Mouse (Mus musculus) lung, embryonic 16.5 days (tissue): ENCODE data around the gene 1600014C23Rik. TPM values are rescaled to one million over a fixed set of nuclear protein-coding genes. Genes with fewer than 3 reads are reported as not detected.

Source experiments
- ATAC-seq: fragments of 200-750 bp; cut with Nextera tagmentation; 2 replicates; pipeline ENCODE4 v1.8.0; 2017; ENCODE audit warnings: low read depth, mild to moderate bottlenecking, moderate library complexity
- H3K27ac ChIP-seq: fragments of 300-500 bp; sonication (generic); 2 replicates; pipeline ENCODE4 v1.5.1; 2014; ENCODE audit warnings: mild to moderate bottlenecking, control low read depth, low read length
- H3K27me3 ChIP-seq: fragments of 300-500 bp; sonication (generic); 2 replicates; pipeline ENCODE4 v1.6.1; 2014; ENCODE audit warnings: low read depth, low read length, mixed read lengths; ENCODE audit not compliant: control insufficient read depth, insufficient read depth
- H3K36me3 ChIP-seq: fragments of 300-500 bp; sonication (generic); 2 replicates; pipeline ENCODE4 v1.6.1; 2014; ENCODE audit warnings: low read length; ENCODE audit not compliant: control insufficient read depth, insufficient read depth
- H3K4me1 ChIP-seq: fragments of 300-500 bp; sonication (generic); replicated peaks from 2 replicates; pipeline ENCODE4 v1.6.1; 2014; ENCODE audit warnings: low read length, mixed read lengths; ENCODE audit not compliant: control insufficient read depth, insufficient read depth
- H3K4me2 ChIP-seq: fragments of 300-500 bp; sonication (generic); 2 replicates; pipeline ENCODE4 v1.6.1; 2014; ENCODE audit warnings: low read depth, low read length, control low read depth
- H3K4me3 ChIP-seq: fragments of 300-500 bp; sonication (generic); 2 replicates; pipeline ENCODE4 v1.5.1; 2014; ENCODE audit warnings: mild to moderate bottlenecking, low read length, control low read depth
- H3K9ac ChIP-seq: fragments of 300-500 bp; sonication (generic); 2 replicates; pipeline ENCODE4 v1.6.1; 2014; ENCODE audit warnings: low read length, control low read depth
- H3K9me3 ChIP-seq: fragments of 300-500 bp; sonication (generic); 2 replicates; pipeline ENCODE4 v1.6.1; 2016; ENCODE audit warnings: low read length; ENCODE audit not compliant: control insufficient read depth
- WGBS: fragments of 180-500 bp; shearing (Covaris S2); extraction: QIAGEN DNeasy Blood & Tissue Kit; methylation state at CpG from one replicate; pipeline ENCODE4 v1.1.7; 2014; 5-methylcytosine and 5-hydroxymethylcytosine counted together
- polyA plus RNA-seq: library from polyadenylated mRNA; unstranded; fragments of >200 nt; fragmentation: Nextera tagmentation; extraction: Ambion mirVana; gene quantifications from 2 replicates; pipeline ENCODE4 v1.2.1, GENCODE M21; 2015

1600014C23Rik gene
- polyA plus RNA-seq, 1 experiment from 2014 or later, result not detected

DNA sequence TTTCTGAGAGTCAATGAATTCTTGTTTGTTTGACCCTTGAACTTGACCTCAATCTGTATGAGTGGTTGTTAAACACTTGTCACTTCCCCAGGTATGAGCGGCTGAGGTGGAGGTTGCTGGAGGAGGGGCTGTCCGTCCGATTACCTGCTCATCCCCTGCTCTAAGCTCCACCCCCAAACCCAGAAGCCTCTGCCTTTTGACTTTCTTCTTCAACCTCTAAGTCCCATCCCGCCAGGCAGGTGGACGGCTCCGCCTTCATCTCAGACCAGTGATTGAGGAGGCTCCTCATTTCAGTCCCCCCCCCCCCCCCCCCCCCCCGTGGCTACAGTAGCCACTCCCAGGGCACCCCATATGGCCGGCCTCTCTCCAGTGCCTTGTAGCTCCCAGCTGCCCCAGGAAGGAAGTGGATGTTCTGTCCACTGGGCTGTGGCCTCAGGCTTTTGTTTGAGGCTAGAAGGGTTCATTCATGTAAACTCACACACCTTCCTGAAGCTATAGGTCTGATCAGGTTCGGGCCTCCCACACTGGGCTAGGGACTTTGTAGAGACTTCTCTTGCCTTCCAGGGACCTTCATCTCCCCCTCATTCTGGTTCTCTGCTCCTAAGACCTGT lies 34.0 kb upstream of the 1600014C23Rik start:
- Histone ChIP-seq H3K9me3 (no peaks in the 10 kb centered on the region), H3K9ac (no peak overlapping the region; the same call in 1 of the 2 replicates), H3K4me2 (peak overlapping the region; percentile 42), H3K27me3 (no peaks in the 10 kb centered on the region), H3K4me1 (peaks cover 33% of the 10 kb centered on the region), H3K27ac (peak overlapping the region; percentile 93), H3K4me3 (peak overlapping the region; percentile 27), H3K36me3 (no peaks in the 10 kb centered on the region)
- peak; percentile 11; the same call in 1 of the 2 replicates for ATAC-seq
- WGBS, result 38% methylated on average over 7 of the region's 9 CpGs

DNA sequence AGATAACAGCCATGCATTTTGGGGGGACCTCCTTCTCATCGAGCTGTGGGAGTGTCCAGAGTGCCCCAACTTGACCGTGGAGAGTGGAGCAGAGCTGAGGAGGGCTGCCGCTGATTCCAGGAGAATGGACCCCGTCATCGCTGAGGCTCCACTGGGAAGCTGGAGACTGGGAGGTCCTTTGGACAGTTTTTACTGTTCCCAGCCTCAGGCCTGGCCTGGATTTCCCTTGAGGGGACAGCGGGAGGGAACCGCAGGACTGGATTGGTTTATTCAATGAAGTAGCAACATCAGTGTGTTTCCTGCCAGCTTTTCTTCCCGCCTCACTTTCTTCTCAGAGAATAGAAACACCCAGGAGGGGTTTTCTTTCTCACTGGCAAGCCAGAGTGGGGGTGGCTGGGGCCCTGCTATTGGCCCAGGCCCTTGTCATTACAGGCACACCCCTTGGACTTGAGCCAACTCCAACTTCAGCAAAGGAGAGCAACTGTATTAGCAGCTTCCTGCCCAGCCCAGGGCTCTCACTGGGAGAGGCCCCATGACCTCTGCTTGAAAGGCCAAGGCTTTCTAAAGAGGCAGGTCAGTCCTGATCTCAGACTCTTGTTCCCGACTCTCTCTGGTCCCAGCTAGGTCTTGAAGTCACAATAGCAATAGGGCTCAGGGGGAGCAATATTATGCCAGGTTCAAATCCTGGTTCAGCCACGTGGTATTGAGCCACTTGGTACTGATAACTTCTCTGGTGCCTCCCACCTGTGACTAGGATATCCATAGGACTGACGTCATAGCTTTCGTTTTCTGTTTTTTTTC lies 33.3 kb upstream of the 1600014C23Rik start:
- H3K4me3 ChIP-seq, result peak overlapping the region; percentile 27
- no peaks in the 10 kb centered on the region for H3K9me3 ChIP-seq
- no peaks in the 10 kb centered on the region for H3K36me3 ChIP-seq
- H3K9ac ChIP-seq, result peak overlapping the region; percentile 46
- H3K27ac ChIP-seq, result peak overlapping the region; percentile 93
- H3K4me1 ChIP-seq, result peaks cover 35% of the 10 kb centered on the region
- 2% methylated on average over 12 of the region's 12 CpGs for WGBS
- H3K4me2 ChIP-seq, result peak overlapping the region; percentile 42
- ATAC-seq, result peak; percentile 94
- no peaks in the 10 kb centered on the region for H3K27me3 ChIP-seq

DNA sequence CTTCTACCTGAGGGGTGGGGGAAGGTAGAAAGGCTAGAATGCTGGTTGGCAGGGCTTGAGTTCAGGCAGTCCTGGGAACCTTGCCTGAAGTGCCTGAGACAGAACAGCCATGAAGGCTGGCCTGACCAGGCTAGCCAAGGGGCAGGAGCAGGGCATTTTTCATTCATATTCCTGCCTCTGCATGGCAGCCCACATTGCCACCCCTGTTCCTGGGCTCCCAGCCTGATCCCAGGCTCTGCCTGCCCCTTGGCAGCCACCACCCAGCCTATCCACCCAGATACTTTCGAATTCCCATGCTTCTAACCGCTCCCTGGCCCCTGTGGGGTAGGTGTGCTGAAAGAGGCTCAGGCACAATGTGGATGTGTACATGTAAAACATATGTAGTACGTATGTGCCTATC lies 32.3 kb upstream of the 1600014C23Rik start:
- Histone ChIP-seq H3K9ac (no peak overlapping the region), H3K27ac (peak overlapping the region; percentile 93; the same call in 1 of the 2 replicates), H3K4me2 (no peak overlapping the region), H3K27me3 (no peaks in the 10 kb centered on the region), H3K36me3 (no peaks in the 10 kb centered on the region), H3K4me1 (peaks cover 42% of the 10 kb centered on the region), H3K4me3 (no peak overlapping the region), H3K9me3 (no peaks in the 10 kb centered on the region)
- WGBS, result 84% methylated on average over 3 of the region's 3 CpGs
- no peak for ATAC-seq

DNA sequence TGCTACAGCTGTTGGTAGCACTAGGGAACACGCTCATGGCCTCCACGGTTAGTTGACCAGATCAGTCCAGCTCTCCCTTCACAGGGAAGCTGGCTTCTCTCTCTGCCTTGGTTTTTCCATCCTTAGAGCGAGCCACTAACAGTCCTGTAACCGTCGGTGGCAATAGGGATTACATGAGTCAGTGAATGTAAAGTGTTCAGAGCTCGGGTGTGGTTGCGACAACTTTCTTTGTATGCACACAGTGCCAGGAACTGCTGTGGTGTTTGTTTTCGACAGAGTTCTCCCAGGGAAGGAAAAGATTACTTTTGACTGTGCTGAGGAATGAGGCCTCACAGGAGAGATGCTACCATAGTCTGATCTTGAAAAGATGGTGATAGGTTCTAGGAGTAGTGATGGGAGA lies 29.5 kb upstream of the 1600014C23Rik start:
- Histone ChIP-seq H3K27ac (no peak overlapping the region), H3K9me3 (no peaks in the 10 kb centered on the region), H3K4me2 (no peak overlapping the region), H3K36me3 (no peaks in the 10 kb centered on the region), H3K4me3 (no peak overlapping the region), H3K4me1 (peaks cover 36% of the 10 kb centered on the region), H3K9ac (no peak overlapping the region), H3K27me3 (no peaks in the 10 kb centered on the region)
- WGBS, result 74% methylated on average over 8 of the region's 8 CpGs
- ATAC-seq, result no peak

DNA sequence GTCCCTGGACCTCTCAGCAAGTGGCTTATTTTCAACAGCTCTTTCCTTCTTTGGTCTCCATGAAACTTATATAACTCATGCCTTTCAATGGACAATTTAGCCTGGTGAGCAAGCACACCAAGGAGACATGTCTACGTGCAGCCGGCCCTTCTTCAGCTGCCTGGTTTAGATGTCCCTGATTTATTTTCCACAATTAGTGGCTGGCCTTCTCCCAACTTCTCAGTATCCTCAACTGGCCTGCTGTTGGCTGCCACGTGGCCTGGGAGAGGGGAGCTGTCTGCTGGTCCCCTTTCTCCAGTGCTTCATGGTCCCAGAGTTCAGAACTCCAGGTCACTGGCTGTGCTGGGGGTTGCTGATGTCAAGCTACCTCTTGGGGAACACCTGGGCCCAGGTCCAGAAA lies 28.3 kb upstream of the 1600014C23Rik start:
- H3K27ac ChIP-seq, result no peak overlapping the region
- H3K4me2 ChIP-seq, result no peak overlapping the region
- no peaks in the 10 kb centered on the region for H3K27me3 ChIP-seq
- no peaks in the 10 kb centered on the region for H3K36me3 ChIP-seq
- 41% methylated on average over 3 of the region's 3 CpGs for WGBS
- no peaks in the 10 kb centered on the region for H3K9me3 ChIP-seq
- no peak overlapping the region for H3K9ac ChIP-seq
- ATAC-seq, result no peak
- peaks cover 26% of the 10 kb centered on the region for H3K4me1 ChIP-seq
- no peak overlapping the region for H3K4me3 ChIP-seq

DNA sequence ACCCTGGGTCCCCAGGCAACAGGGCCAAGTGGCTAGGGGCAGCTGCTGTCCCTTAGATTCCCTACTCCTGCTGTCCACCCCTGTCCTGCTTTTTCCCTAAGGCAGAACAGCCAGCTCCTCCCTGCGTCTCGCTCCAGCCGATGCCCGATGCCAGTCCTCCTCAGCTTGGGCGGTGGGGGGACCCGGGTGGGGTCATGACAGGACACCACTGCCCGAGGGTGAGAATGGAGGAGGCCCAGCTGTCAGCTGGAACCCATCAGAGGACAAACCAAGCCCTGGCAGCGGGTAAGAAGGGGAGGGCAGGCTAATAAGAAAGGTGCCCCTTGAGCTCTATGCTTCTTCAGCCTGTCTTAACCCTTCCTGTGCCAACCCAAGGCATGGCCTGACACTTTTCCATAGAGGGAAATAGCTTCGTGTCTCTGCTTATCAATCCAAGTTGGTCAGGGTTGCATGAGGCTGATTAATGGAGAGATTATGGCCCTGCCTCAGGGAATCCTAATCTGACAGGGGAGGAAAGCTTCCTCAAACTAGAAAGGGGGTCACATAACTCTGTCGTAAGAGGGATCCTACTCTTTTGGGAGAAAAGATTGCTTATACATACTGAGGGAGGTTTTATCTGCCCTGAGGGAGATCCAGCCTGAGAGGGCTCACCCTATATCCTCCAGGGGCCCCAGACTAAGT lies 27.5 kb upstream of the 1600014C23Rik start:
- Histone ChIP-seq H3K27ac (no peak overlapping the region), H3K4me1 (peaks cover 24% of the 10 kb centered on the region), H3K4me2 (no peak overlapping the region), H3K9ac (no peak overlapping the region), H3K4me3 (no peak overlapping the region), H3K27me3 (no peaks in the 10 kb centered on the region), H3K9me3 (no peaks in the 10 kb centered on the region), H3K36me3 (no peaks in the 10 kb centered on the region)
- no peak for ATAC-seq
- WGBS, result 44% methylated on average over 10 of the region's 10 CpGs

DNA sequence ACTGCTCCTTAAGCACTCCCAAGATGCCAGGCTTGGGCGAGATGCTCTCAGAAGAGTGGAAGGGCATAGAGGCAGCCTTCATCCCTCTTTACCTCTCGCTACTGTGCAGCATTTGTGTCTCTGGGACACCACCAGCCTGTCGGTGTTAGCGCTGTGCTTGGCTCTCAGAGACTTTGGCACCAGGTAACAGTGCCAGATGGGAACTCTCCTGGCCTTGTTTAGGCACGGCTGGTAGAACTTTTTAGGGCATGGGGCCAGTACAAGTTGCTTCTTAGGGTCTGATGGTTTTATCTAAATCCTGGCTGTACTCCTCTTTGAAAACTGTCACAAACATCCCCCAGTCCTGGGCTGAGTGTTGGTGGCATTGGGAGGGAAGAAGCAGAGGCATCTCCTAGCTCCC lies 26.1 kb upstream of the 1600014C23Rik start:
- peaks cover 18% of the 10 kb centered on the region for H3K4me1 ChIP-seq
- no peaks in the 10 kb centered on the region for H3K9me3 ChIP-seq
- WGBS, result 81% methylated on average over 5 of the region's 5 CpGs
- H3K27ac ChIP-seq, result no peak overlapping the region
- H3K4me2 ChIP-seq, result no peak overlapping the region
- H3K4me3 ChIP-seq, result no peak overlapping the region
- no peak overlapping the region for H3K9ac ChIP-seq
- H3K36me3 ChIP-seq, result no peaks in the 10 kb centered on the region
- ATAC-seq, result no peak
- H3K27me3 ChIP-seq, result no peaks in the 10 kb centered on the region

DNA sequence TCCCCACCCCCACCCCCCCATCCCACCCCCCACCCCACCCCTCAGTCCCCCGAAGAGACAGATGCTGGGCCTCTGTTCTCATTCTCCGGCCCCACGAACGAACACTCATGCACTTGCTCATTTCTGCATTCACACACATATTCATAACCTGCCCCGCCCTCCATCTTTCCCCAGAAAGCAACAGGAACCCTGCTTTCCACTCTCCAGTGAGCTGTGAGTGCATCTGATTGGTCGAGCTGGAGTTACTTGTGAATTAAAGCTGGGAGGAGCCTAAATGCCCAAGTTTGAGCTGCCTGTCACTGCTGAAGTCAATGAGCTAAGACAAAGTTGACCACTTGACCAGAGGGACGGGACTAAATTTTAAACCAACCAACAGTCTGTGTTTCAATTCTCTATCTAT lies 25.2 kb upstream of the 1600014C23Rik start:
- Histone ChIP-seq H3K36me3 (no peaks in the 10 kb centered on the region), H3K4me1 (peaks cover 18% of the 10 kb centered on the region), H3K9me3 (no peaks in the 10 kb centered on the region), H3K4me2 (no peak overlapping the region), H3K27me3 (no peaks in the 10 kb centered on the region), H3K9ac (no peak overlapping the region), H3K27ac (no peak overlapping the region), H3K4me3 (no peak overlapping the region)
- WGBS, result 66% methylated on average over 7 of the region's 7 CpGs
- ATAC-seq, result no peak

DNA sequence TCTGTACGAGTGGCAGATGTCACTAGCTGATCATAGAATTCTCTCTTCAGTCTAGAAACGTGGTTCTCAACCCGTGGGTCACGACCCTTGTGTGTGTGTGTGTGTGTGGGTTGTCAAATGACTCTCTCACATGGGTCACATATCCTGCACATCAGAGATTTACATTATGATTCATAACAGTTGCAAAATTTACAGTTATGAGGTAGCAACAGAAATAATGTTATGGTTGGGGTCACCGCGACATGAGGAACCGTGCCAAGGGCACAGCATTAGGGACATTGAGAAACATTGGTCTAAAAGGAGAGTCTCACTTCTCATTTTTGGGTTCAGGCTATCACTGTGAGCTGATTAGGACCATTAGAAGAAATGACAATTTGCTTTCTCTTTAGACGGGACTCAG lies 24.3 kb upstream of the 1600014C23Rik start:
- Histone ChIP-seq H3K4me3 (no peak overlapping the region), H3K27ac (no peak overlapping the region), H3K27me3 (no peaks in the 10 kb centered on the region), H3K9me3 (no peaks in the 10 kb centered on the region), H3K9ac (no peak overlapping the region), H3K4me1 (peaks cover 18% of the 10 kb centered on the region), H3K36me3 (no peaks in the 10 kb centered on the region), H3K4me2 (no peak overlapping the region)
- 60% methylated on average over 8 of the region's 8 CpGs for WGBS
- ATAC-seq, result peak; percentile 36; the same call in 1 of the 2 replicates
